Mouse (Mus musculus): ENCODE measurements around the gene Klhl41. TPM values are rescaled to one million over a fixed set of nuclear protein-coding genes. Genes with fewer than 3 reads are reported as not detected.
A peak's percentile ranks its signal among the peaks of the same experiment; 100 is the strongest.

The Klhl41 gene
- total RNA-seq, 2 experiments from 2014 or later, result 0.23 to 0.36 TPM

GRCm38 (mm10) chr2:69683036-69683805, 13.3 kb downstream of the Klhl41 start:
- no peak for DNase-seq

- no peak for DNase-seq
These were observed 14.6 kb downstream of the Klhl41 start for GRCm38 (mm10) chr2:69684488-69684887.

- no peak for DNase-seq
These were observed 20.3 kb downstream of the Klhl41 start for GRCm38 (mm10) chr2:69690214-69690613.

- DNase-seq, result no peak
These were observed 20.9 kb downstream of the Klhl41 start for GRCm38 (mm10) chr2:69690843-69691242.

GRCm38 (mm10) chr2:69693501-69693900, 23.6 kb downstream of the Klhl41 start:
- DNase-seq, result no peak

GRCm38 (mm10) chr2:69700446-69700845, 30.5 kb downstream of the Klhl41 start:
- DNase-seq, result no peak

- peak; percentile 47 to 50 for DNase-seq
These were observed 42.3 kb downstream of the Klhl41 start for GRCm38 (mm10) chr2:69712171-69712570.

GRCm38 (mm10) chr2:69712981-69713625, 43.2 kb downstream of the Klhl41 start, which contains the start of gene Fastkd1:
Gene Fastkd1 (minus strand): TSS chr2:69713516.
- peak; percentile 90 to 91 for DNase-seq

GRCm38 (mm10) chr2:69713626-69714014, 43.7 kb downstream of the Klhl41 start:
- no peak for DNase-seq

GRCm38 (mm10) chr2:69714126-69714525, 44.2 kb downstream of the Klhl41 start:
- DNase-seq, result peak; percentile 20 to 40

- DNase-seq, result no peak
These were observed 46.6 kb downstream of the Klhl41 start for GRCm38 (mm10) chr2:69716483-69716882.

- peak; percentile 56 to 78 for DNase-seq
These were observed 49.2 kb downstream of the Klhl41 start for GRCm38 (mm10) chr2:69719121-69719520.

GRCm38 (mm10) chr2:69722273-69722649, 52.3 kb downstream of the Klhl41 start, which contains the start of gene Ppig:
Gene Ppig (plus strand): TSS chr2:69722545.
- no peak for DNase-seq

- DNase-seq, result peak; percentile 95 to 96
These were observed 53.0 kb downstream of the Klhl41 start for GRCm38 (mm10) chr2:69722650-69723518.

GRCm38 (mm10) chr2:69723519-69723825, 53.6 kb downstream of the Klhl41 start:
- no peak for DNase-seq

Other genes starting within 250 kb of the Klhl41 start
- gene Lrp2, start 84.1 kb upstream of the Klhl41 start, total RNA-seq (2021), result under 1 TPM; 0.43 to 0.53 TPM
- gene Bbs5, start 22.9 kb upstream of the Klhl41 start, total RNA-seq (2021), result 10 to 100 TPM in 1 of 2 experiments, 1 to 10 TPM in 1; 8.7 to 10.0 TPM
- gene Fastkd1, start 43.4 kb downstream of the Klhl41 start, total RNA-seq (2021), result 10 to 100 TPM; 22.3 to 24.9 TPM
- gene Ppig, start 52.4 kb downstream of the Klhl41 start, total RNA-seq (2021), result 10 to 100 TPM; 68.8 to 70.1 TPM
- 1 to 10 TPM; 1.3 to 2.0 TPM for gene Ccdc173, start 119.5 kb downstream of the Klhl41 start, total RNA-seq (2021)
- 10 to 100 TPM; 22.9 to 26.0 TPM for gene Phospho2, start 119.5 kb downstream of the Klhl41 start, total RNA-seq (2021)
- gene Klhl23, start 151.8 kb downstream of the Klhl41 start, total RNA-seq (2021), result 10 to 100 TPM in 1 of 2 experiments, 1 to 10 TPM in 1; 9.1 to 12.5 TPM
- gene Ssb, start 191.4 kb downstream of the Klhl41 start, total RNA-seq (2021), result 100 to 1,000 TPM; 175 to 188 TPM
- 10 to 100 TPM; 16.2 to 23.6 TPM for gene Mettl5, start 215.5 kb downstream of the Klhl41 start, total RNA-seq (2021)
- gene Ubr3, start 227.1 kb downstream of the Klhl41 start, total RNA-seq (2021), result 10 to 100 TPM; 79.7 to 94.1 TPM

Data from adrenal gland, postnatal 36 days (tissue).